Mouse (Mus musculus) testis, adult 2 months (tissue): ENCODE data around the gene Nova1.

ENCODE experiments used
- CTCF ChIP-seq: fragments of 200-500 bp; IDR thresholded peaks from 2 replicates; pipeline ENCODE4 v1.5.1; 2012; ENCODE audit warnings: low read depth, mild to moderate bottlenecking, inconsistent platforms, low read length, moderate library complexity; ENCODE audit not compliant: control insufficient read depth, insufficient read depth, insufficient replicate concordance
- POLR2A ChIP-seq: fragments of 200-500 bp; IDR thresholded peaks from 2 replicates; pipeline ENCODE4 v1.6.1; 2012; ENCODE audit warnings: low read depth, mild to moderate bottlenecking, inconsistent platforms, low read length, moderate library complexity; ENCODE audit not compliant: control insufficient read depth

DNA sequence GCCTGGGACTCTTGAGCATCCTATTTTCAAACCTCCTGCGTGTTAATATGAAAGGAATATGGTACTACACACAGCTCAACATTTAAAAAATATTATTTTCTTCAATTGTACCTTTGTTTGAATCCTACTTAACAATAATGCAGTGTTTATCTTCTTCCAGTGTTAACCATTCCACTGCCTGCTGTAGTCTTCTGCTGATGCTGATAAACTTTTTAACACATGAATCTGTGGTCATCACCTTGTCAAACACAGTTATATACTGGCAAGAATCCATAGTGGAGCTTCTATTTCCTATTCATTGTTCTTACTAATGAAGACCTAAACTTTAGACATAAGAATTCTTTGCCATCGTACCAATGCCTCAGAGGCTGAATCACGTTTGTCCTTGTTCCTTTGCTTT lies 65.6 kb downstream of the Nova1 start:
- TF ChIP-seq CTCF (no peak), POLR2A (no peak)
